Mouse (Mus musculus) bone marrow macrophage, adult 2 months (primary cell): ENCODE results near the gene Iqschfp. TPM values are rescaled to one million over a fixed set of nuclear protein-coding genes. Genes with fewer than 3 reads are reported as not detected.

Experiments used
- H3K27ac ChIP-seq: 2 replicates; pipeline ENCODE4 v1.5.1; 2012; ENCODE audit warnings: low read depth, low read length; ENCODE audit not compliant: insufficient read depth
- H3K4me1 ChIP-seq: 2 replicates; pipeline ENCODE4 v1.6.1; 2012; ENCODE audit warnings: low read length; ENCODE audit not compliant: control insufficient read depth, insufficient read depth
- H3K4me3 ChIP-seq: 2 replicates; pipeline ENCODE4 v1.5.1; 2012; ENCODE audit warnings: mild to moderate bottlenecking, low read length, moderate library complexity; ENCODE audit not compliant: insufficient read depth
- CTCF ChIP-seq: IDR thresholded peaks from 2 replicates; pipeline ENCODE4 v1.5.1; 2012; ENCODE audit warnings: low read depth, mild to moderate bottlenecking, low read length, moderate library complexity
- POLR2A ChIP-seq: IDR thresholded peaks from 2 replicates; pipeline ENCODE4 v1.6.1; 2012; ENCODE audit warnings: mild to moderate bottlenecking, low read depth, low read length, borderline replicate concordance
- polyA plus RNA-seq: library from polyadenylated mRNA; stranded (reverse); fragments of >200 nt; gene quantifications from 2 replicates; pipeline ENCODE4 v1.2.4, GENCODE M21; 2012; ENCODE audit not compliant: missing spikeins, insufficient read depth, insufficient read length

Gene Iqschfp
- polyA plus RNA-seq, 1 experiment = not detected

GRCm38 (mm10) chr3:68121338-68121737, 229.3 kb downstream of the Iqschfp start:
- TF ChIP-seq CTCF (no peak), POLR2A (no peak)
- Histone ChIP-seq H3K4me1 (no peaks in the 10 kb centered on the region), H3K27ac (no peak overlapping the region), H3K4me3 (no peak overlapping the region)

GRCm38 (mm10) chr3:68126284-68126856, 234.3 kb downstream of the Iqschfp start:
- TF ChIP-seq CTCF (no peak), POLR2A (no peak)
- Histone ChIP-seq H3K27ac (no peak overlapping the region), H3K4me3 (no peak overlapping the region), H3K4me1 (no peaks in the 10 kb centered on the region)

GRCm38 (mm10) chr3:68130386-68130785, 238.4 kb downstream of the Iqschfp start:
- TF ChIP-seq POLR2A (no peak), CTCF (no peak)
- H3K4me3 ChIP-seq = no peak overlapping the region
- H3K4me1 ChIP-seq = no peaks in the 10 kb centered on the region
- H3K27ac ChIP-seq = no peak overlapping the region

- H3K27ac ChIP-seq = no peak overlapping the region
- H3K4me3 ChIP-seq = no peak overlapping the region
- H3K4me1 ChIP-seq = no peaks in the 10 kb centered on the region
- TF ChIP-seq POLR2A (no peak), CTCF (no peak)
Measured at GRCm38 (mm10) chr3:68138833-68139627, 247.0 kb downstream of the Iqschfp start.

- TF ChIP-seq CTCF = no peak
- no peak for TF ChIP-seq POLR2A
- Histone ChIP-seq H3K27ac (no peak overlapping the region), H3K4me1 (no peaks in the 10 kb centered on the region), H3K4me3 (no peak overlapping the region)
Measured at GRCm38 (mm10) chr3:68150688-68151087, 258.7 kb downstream of the Iqschfp start.

GRCm38 (mm10) chr3:68160175-68160574, 268.1 kb downstream of the Iqschfp start:
- H3K4me1 ChIP-seq = no peaks in the 10 kb centered on the region
- no peak for TF ChIP-seq CTCF
- no peak for TF ChIP-seq POLR2A
- no peak overlapping the region for H3K27ac ChIP-seq
- no peak overlapping the region for H3K4me3 ChIP-seq

- H3K4me1 ChIP-seq = no peaks in the 10 kb centered on the region
- no peak overlapping the region for H3K27ac ChIP-seq
- H3K4me3 ChIP-seq = no peak overlapping the region
- TF ChIP-seq POLR2A = no peak
- TF ChIP-seq CTCF = no peak
Measured at GRCm38 (mm10) chr3:68160760-68161159, 268.7 kb downstream of the Iqschfp start.

GRCm38 (mm10) chr3:68178248-68178647, 286.2 kb downstream of the Iqschfp start:
- Histone ChIP-seq H3K4me1 (no peaks in the 10 kb centered on the region), H3K27ac (no peak overlapping the region), H3K4me3 (no peak overlapping the region)
- no peak for TF ChIP-seq CTCF
- TF ChIP-seq POLR2A = no peak

- Histone ChIP-seq H3K4me1 (no peaks in the 10 kb centered on the region), H3K27ac (no peak overlapping the region), H3K4me3 (no peak overlapping the region)
- TF ChIP-seq POLR2A (no peak), CTCF (no peak)
Measured at GRCm38 (mm10) chr3:68187471-68187870, 295.4 kb downstream of the Iqschfp start.

- H3K4me3 ChIP-seq = no peak overlapping the region
Measured at GRCm38 (mm10) chr3:68189100-68189499, 297.1 kb downstream of the Iqschfp start.

More at GRCm38 (mm10) chr3:68189100-68189499, 297.1 kb downstream of the Iqschfp start:
- no peak overlapping the region for H3K27ac ChIP-seq
- no peaks in the 10 kb centered on the region for H3K4me1 ChIP-seq
- TF ChIP-seq POLR2A = no peak
- no peak for TF ChIP-seq CTCF
